Mouse (Mus musculus) neutrophil, adult 5-6 weeks (primary cell): Measurements from ENCODE around the gene Ide. TPM values are rescaled to one million over a fixed set of nuclear protein-coding genes. Genes with fewer than 3 reads are reported as not detected.

Source experiments
- ATAC-seq: fragments of 151-379, 151-347 bp; 2 replicates; pipeline ENCODE4 v1.8.0; 2017; ENCODE audit warnings: mild to moderate bottlenecking, moderate TSS enrichment; ENCODE audit not compliant: insufficient number of reproducible peaks, poor library complexity, low FRiP score, severe bottlenecking; ENCODE audit errors: extremely low read depth
- total RNA-seq: library from RNA; stranded (forward); fragments of 200-1000 nt; gene quantifications from 2 replicates; pipeline ENCODE4 v1.2.3, GENCODE M21; 2017

The Ide gene
- total RNA-seq: 25.9 and 27.8 TPM in 2 replicates

DNA sequence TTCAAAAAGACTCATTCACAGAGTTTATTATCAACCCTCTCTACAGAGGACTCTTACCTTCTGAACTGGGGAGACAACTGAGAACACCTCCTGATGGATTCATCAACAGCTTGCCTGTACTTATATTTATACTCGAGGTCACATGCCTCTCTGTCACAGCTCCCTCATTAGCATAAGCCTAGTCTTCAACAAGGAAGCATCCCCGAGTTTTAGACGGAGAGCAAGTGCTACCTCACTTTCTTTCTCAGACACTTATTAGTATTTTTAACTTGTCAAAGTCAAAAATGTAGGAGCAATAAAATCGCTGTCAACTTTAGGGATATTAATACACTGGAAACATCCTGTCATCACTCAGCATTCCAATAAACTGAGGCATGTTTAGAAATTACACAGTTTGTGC lies at the start of gene Ide:
Gene Ide (minus strand): TSS at position 101 of the 400 bp plus-strand sequence.
- no peak for ATAC-seq

DNA sequence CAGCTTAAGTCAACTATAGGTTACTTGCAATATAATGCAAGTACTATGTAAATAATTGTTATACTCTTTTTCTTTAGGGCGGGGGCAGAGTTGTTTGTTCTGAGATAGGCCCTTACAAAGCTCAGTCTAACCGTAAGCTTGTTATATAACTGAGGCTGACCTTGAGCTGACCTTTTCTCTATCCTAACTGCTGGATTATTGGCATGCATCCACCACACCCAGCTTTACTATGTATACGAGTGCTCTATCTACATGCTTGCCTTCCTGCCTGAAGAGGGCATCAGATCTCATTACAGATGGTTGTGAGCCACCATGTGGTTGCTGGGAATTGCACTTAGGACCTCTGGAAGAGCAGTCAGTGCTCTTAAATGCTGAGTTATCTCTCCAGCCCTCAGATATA lies 48.5 kb upstream of the Ide start:
- no peak for ATAC-seq

DNA sequence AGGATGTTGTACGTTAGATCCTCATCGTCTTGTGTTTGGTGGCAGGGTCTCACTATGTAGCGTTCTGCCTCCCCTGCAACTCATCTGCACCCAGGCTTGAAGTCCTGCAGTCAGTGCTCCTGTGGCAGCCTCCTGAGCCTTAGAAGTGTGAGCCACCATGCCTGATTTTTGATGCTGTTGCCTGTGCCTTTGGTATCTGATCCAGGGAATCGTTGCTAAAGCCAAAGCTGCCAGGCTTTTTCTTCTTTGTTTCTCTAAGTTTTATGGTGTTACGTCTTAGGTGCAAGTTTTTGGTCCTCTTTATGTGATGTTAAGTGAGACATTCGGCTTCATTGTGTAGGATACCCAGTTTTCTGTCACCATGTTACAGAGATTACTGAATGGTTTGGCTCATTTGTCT lies 41.2 kb upstream of the Ide start:
- ATAC-seq: no peak

DNA sequence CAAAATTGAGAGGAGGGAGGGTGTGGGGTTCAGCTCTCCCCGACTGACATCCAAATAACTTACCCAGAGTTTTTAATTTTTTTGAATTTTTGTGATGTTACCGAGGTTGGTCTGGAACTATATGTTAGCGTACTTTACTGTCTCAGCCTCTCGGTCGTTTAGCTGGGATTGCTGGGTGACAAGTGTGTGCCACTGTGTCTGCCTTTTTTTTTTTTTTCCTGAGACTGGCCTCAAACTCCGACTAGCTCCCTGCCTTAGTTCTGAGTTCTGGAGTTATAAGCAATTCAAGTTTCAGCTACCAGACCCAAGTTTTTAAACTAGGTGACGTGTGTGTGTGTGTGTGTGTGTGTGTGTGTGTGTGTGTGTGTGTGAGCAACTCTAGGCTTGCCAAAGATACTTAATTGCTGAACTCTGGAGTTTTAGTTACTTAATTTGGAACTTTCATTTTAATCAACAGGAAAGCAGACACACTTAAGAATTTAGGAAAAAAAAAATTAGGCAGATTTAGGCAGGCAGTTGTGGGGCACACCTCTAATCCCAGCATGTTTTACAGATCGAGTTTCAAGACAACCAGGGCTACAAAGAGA lies 39.8 kb upstream of the Ide start:
- ATAC-seq: no peak

GRCm38 (mm10) chr19:37376841-37377240 lies 39.2 kb upstream of the Ide start:
- ATAC-seq: no peak

DNA sequence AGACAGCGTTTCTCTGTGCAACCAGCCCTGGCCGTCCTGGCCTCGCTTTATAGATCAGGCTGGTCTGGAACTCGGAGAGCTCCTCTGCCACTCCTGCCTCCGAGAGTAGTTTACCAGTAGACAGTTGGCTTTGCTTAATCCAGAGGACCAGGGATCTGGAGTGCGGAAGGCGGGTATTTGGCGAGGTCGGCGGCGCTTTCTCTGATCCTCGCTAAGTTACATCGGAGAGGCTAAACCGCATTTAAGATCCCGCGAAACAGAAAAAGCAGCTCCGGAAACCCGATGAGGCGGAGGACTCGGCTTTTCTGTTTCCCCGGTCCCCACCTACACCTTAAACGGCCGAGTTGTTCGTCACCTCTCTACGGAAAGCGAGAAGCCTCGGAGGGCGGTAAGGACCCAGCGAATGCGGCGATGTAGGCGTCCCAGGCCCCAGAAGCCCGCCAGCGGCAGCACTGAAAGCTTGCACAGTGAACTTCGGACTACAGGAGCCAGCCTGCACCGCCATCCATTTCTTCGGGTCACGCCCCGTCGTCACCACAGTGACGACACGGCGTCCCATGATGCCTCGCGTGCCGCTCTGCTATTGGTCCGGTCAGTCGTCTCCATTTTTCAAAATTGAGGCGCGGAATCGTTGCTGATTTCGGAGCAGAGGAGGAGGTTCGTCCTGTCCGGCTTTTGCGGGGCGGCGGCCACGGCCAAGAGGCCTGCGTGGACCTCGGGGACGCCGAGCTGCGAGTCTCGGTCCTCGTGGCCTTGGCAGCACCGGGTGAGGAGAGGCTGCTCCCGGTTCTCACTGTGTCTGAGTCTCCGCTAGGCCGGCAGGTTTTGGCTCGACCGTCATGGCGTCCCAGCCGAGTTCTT lies 38.3 kb upstream of the Ide start, which contains the start of gene Kif11:
Gene Kif11 (plus strand): TSS at position 649 of the 861 bp plus-strand sequence.
- ATAC-seq: peak; percentile 99

GRCm38 (mm10) chr19:37374941-37375754 lies 37.5 kb upstream of the Ide start:
- no peak for ATAC-seq

DNA sequence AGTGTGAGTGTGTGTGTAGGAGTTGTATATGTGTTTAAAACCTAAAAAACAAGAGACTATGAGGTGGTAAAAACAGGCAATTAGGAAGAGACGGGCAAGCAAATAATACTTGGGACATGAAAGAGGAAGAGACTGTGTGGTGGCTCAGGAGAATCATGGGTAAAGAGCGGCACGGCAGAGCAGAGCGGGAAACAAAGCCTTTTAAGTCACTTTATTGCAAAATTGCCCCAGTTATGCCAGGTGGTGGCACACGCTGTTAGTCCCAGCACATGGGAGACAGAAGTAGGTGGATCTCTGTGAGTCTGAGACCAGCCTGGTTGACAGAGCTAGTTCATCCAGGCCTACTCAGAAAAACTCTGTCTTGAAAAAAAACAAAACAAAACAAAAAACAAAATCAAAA lies 32.7 kb upstream of the Ide start:
- peak; percentile 49 for ATAC-seq

GRCm38 (mm10) chr19:37369921-37370320 lies 32.3 kb upstream of the Ide start:
- no peak for ATAC-seq

DNA sequence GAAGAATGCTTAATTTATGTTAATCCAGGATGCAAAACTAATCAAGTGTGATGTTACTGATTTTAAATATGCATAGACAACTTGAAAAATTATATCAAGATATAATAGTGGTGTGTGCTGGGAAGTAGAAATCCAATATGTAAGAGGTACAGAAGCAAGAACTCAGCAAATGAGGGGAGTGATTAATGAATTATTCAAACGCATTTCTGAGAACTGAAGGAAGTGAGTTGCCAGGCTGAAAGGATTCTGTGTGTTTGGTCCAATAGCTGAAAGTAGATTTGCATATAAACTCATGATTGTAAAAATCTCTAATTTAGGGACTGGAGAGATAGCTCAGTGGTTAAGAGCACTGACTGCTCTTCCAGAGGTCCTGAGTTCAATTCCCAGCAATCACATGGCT lies 31.3 kb upstream of the Ide start:
- no peak for ATAC-seq

DNA sequence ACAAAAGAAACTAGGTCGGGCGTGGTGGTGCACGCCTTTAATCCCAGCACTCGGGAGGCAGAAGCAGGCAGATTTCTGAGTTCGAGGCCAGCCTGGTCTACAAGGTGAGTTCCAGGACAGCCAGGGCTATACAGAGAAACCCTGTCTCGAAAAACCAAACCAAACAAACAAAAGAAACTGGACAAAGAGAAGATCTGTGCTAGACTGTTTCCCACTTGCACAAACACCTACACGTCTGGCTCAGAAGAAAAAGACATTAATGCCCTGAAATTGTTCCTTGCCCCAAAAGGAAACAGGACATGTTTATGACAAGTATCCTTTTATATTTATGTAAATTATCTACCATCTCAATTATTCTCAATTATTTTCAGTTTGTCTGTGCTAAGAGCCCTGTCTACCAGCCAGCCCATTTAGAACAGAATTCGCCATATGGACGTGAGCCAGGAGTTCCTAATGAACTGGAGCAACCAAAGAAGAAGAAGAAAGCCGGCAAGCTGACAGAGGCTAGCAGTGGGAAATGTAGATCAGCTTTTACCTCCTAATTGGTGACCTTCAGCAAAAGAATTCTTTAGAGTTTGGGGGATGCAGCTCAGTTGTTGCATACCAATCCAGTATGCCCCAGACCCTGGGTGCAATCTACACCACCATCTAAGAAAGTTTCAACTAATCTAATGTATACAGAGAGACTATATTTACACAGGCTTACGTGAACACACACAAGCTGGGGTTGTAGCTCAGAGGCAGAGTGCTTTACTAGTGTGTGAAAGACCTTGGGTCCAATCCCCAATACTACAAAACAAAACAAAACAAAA lies 25.7 kb upstream of the Ide start:
- no peak for ATAC-seq

- ATAC-seq: no peak
These were observed 24.9 kb upstream of the Ide start for GRCm38 (mm10) chr19:37362545-37362944.

DNA sequence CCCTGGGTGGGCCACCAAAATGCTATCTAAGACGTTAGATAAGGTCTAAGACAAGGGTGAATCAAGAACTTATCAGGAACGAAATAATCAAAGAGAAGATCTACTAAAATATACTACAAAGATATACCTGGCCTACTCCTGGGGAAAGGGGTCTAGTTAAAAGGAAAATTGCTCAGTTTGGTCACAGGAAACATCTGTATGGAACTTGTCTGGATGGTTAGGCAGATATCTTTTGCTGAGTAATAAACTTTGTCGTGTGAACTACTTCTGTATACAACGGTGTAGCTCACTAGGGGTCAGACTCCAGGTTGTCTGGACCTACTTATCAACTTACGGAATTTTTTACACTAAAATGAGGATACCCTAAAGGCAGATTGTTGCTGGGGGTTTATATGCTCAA lies 22.4 kb upstream of the Ide start:
- no peak for ATAC-seq

DNA sequence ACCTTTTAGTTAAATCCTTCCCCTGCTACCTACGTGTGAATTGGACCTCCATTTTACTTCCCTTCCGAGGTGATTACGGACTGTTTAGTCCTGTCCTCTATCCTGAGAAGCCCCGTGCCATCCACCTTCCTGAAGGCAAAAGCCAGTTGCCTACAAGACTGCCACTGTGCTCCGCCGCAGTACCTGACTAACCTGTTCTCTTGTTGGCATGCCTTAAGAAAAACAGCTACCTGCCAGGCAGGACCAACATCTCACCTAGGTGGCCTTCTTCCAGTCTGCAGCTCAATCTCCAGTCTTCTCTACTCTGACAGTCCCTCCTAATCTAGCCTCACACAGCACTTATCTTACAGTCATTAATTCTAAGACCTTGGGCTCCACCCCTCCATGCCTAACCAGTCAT lies 15.7 kb upstream of the Ide start:
- no peak for ATAC-seq

DNA sequence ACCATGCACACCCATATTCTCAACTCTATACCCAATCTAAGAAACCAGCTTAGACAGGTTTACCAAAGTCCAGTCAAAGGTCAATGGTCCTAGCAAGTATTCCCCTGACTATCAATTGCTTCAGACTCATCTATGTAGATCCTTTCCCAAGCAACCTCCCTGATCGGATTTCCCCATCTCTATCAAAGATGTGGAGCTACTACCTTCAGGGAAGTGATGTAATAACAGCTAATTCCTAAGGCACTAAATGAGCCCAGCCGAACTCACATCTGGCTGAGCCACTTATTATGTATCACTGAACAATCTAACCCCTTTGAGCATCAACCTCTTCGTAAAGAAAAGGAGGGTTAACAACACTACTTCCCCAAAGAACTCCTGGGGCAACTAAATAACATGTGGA lies 15.1 kb upstream of the Ide start:
- ATAC-seq: no peak

DNA sequence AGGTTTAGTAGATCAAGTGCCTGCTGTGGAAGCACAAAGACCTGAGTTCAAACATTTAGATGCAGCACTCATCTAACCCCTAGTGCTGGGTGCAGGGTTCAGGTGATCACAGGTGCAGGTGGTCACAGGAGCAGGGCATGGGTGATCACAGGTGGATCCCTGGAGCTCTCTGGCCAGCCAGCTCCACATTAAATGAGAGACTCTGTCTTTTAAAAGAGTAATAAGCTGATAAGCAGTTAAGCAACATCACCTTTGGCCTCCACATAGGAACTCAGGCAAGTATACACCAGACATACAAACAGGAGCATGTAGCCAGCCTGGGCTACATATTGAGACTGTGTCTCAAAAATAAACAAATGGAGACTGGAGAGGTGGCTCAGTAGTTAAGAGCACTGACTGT lies 11.3 kb upstream of the Ide start:
- no peak for ATAC-seq

DNA sequence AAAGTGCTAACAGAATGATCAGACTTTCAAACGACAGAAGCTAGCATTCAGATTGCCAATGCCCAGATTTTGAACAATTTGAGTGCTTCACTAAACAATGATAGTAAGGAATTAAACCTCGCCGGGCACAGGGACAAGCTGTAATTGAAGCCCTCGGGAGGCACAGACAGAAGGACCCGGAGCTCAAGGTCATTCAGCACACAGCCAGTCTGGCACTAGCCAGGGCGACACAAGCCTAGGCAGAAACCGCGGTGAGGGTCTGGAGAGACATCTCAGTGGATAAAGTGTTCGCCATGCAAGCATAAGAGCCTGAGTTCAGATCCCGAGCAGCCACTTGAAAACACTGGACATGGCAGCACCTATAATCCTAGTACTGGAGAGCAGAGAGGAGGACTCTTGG lies 10.7 kb upstream of the Ide start:
- ATAC-seq: no peak

DNA sequence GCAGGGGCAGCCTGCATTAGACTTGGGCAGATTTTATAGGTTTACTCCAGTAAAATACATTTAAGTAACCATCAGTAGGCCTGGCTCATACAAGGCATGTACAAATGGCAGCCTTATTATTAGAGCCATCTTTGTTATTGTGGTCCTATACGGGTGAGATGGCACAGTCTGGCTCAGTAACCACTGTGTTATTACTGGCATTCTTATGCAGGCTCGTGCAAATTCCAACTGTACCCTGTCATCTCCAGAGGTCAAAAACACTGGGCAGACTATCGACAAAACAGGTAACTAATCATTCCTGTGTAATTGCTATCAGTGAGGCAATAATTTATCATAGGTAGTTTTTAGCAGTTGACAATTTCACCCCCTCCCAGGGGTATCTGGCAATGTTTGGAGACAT lies 8.6 kb upstream of the Ide start:
- no peak for ATAC-seq

GRCm38 (mm10) chr19:37343899-37344298 lies 6.2 kb upstream of the Ide start:
- no peak for ATAC-seq
